Mouse (Mus musculus) megakaryocyte, embryonic 14.5 days (primary cell): ENCODE results near the gene Bcas3.

Source experiments
- FLI1 ChIP-seq: IDR thresholded peaks from 2 replicates; pipeline ENCODE4 v1.6.1; 2012; ENCODE audit warnings: low read length, inconsistent platforms, mixed read lengths
- GATA1 ChIP-seq: IDR thresholded peaks from 3 replicates; pipeline ENCODE4 v1.6.1; 2012; ENCODE audit warnings: mixed read lengths, low read length, inconsistent platforms, borderline replicate concordance

- TF ChIP-seq GATA1 (no peak), FLI1 (no peak)
These were observed 344.5 kb downstream of the Bcas3 start for GRCm38 (mm10) chr11:85697468-85697867.
